Mouse (Mus musculus) small intestine, adult 2 months (tissue): ENCODE data around the gene Astn2.

Source experiments
- CTCF ChIP-seq: fragments of 200-500 bp; IDR thresholded peaks from 2 replicates; pipeline ENCODE4 v1.5.1; 2012; ENCODE audit warnings: low read depth, mild to moderate bottlenecking, control low read depth, inconsistent platforms, low read length, moderate library complexity, mixed read lengths; ENCODE audit not compliant: insufficient replicate concordance, insufficient read length; ENCODE audit errors: extremely low read depth
- POLR2A ChIP-seq: fragments of 200-500 bp; IDR thresholded peaks from 2 replicates; pipeline ENCODE4 v1.6.1; 2012; ENCODE audit warnings: low read depth, mild to moderate bottlenecking, control low read depth, inconsistent platforms, low read length, moderate library complexity

DNA sequence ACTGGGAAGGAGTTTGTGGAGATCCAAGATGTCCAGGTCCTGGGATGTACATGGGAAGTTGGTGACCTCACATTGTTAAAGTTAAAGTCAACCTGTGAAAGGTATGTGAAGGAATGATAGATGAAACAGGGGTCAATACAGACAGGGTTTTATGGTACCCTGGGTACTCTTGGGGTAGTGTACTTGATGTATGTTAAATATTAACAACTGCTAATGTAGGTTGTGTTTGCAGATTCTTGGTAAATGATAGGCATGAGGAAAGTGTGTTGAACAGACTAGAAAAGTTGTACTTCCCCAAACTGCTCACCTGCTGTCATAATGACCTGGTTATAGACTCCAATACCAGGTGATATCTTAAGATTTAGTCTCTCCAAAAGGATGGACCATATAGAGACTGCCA is 539.9 kb downstream of the Astn2 start:
- no peak for TF ChIP-seq CTCF
- TF ChIP-seq POLR2A, result no peak
